Mouse (Mus musculus) kidney, postnatal 10 days (tissue): ENCODE results near the gene Agap2.

ENCODE experiments used
- DNase-seq: peaks from one replicate; pipeline ENCODE4 v3.0.0; 2021; ENCODE audit warnings: mixed read lengths

Agap2 gene

GRCm38 (mm10) chr10:127075080-127075479 lies at the start of gene Agap2:
Gene Agap2 (plus strand): TSS chr10:127075284.
- DNase-seq = no peak

GRCm38 (mm10) chr10:127030336-127031296 lies 44.5 kb upstream of the Agap2 start, which contains the start of gene Tsfm:
Gene Tsfm (minus strand): TSS chr10:127030840.
- DNase-seq = peak; percentile 97

- DNase-seq = peak; percentile 54
These were observed 41.8 kb upstream of the Agap2 start for GRCm38 (mm10) chr10:127033301-127033741.

GRCm38 (mm10) chr10:127036273-127036672 lies 38.8 kb upstream of the Agap2 start:
- peak; percentile 65 for DNase-seq

- no peak for DNase-seq
These were observed 37.4 kb upstream of the Agap2 start for GRCm38 (mm10) chr10:127037641-127038040.

GRCm38 (mm10) chr10:127040569-127041214 lies 34.4 kb upstream of the Agap2 start:
- peak; percentile 45 for DNase-seq

- peak; percentile 64 for DNase-seq
These were observed 33.8 kb upstream of the Agap2 start, which contains the start of the genes Mettl1 and Eef1akmt3 for GRCm38 (mm10) chr10:127041274-127041766. Gene Mettl1 (plus strand): TSS chr10:127041414. Gene Eef1akmt3 (minus strand): TSS chr10:127041513.

- peak; percentile 94 for DNase-seq
These were observed 33.2 kb upstream of the Agap2 start for GRCm38 (mm10) chr10:127041774-127042338.

GRCm38 (mm10) chr10:127042468-127043115 lies 32.5 kb upstream of the Agap2 start:
- no peak for DNase-seq

- DNase-seq = peak; percentile 75
These were observed 31.9 kb upstream of the Agap2 start for GRCm38 (mm10) chr10:127043187-127043586.

GRCm38 (mm10) chr10:127047954-127048353 lies 27.1 kb upstream of the Agap2 start, which contains the start of gene Cyp27b1:
Gene Cyp27b1 (plus strand): TSS chr10:127048250.
- DNase-seq = no peak

GRCm38 (mm10) chr10:127048608-127049394 lies 26.3 kb upstream of the Agap2 start:
- DNase-seq = no peak

GRCm38 (mm10) chr10:127049395-127050118 lies 25.5 kb upstream of the Agap2 start:
- peak; percentile 52 for DNase-seq

- DNase-seq = no peak
These were observed 25.0 kb upstream of the Agap2 start for GRCm38 (mm10) chr10:127050119-127050474.

GRCm38 (mm10) chr10:127054646-127055045 lies 20.4 kb upstream of the Agap2 start:
- peak; percentile 57 for DNase-seq

GRCm38 (mm10) chr10:127055406-127055805 lies 19.7 kb upstream of the Agap2 start:
- DNase-seq = no peak

- no peak for DNase-seq
These were observed 18.6 kb upstream of the Agap2 start for GRCm38 (mm10) chr10:127056490-127056889.

GRCm38 (mm10) chr10:127058161-127058560 lies 16.9 kb upstream of the Agap2 start:
- peak; percentile 88 for DNase-seq

- no peak for DNase-seq
These were observed 16.4 kb upstream of the Agap2 start for GRCm38 (mm10) chr10:127058708-127059107.

GRCm38 (mm10) chr10:127059174-127059967 lies 15.7 kb upstream of the Agap2 start:
- peak; percentile 57 for DNase-seq
